Mouse (Mus musculus) Muller cell, postnatal 12 days (primary cell): ENCODE results near the gene Larp1.

Experiments used
- DNase-seq: peaks from one replicate; pipeline ENCODE4 v3.0.0-alpha.2; 2015; ENCODE audit errors: inconsistent ontology term

Gene Larp1

DNA sequence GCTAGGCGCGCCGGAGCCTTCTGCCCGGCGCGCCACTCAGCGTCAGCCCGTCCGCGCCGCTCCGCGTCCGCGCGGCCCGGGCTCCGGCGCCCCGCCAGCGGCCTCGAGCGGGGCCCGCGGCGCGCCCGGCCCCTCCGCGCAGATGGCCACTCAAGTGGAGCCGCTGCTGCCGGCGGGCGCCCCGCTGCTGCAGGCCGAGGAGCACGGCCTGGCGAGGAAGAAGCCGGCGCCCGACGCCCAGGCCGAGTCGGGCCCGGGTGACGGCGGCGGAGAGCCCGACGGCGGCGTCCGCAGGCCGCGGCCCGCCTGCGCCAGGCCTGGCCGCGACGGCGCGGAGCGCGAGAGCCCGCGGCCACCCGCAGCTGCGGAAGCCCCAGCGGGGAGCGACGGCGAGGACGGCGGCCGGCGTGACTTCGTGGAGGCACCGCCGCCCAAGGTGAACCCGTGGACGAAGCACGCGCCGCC, at the start of gene Larp1:
TSS of gene Larp1 (plus strand) at position 14 of the 465 bp plus-strand sequence.
- DNase-seq, result no peak

DNA sequence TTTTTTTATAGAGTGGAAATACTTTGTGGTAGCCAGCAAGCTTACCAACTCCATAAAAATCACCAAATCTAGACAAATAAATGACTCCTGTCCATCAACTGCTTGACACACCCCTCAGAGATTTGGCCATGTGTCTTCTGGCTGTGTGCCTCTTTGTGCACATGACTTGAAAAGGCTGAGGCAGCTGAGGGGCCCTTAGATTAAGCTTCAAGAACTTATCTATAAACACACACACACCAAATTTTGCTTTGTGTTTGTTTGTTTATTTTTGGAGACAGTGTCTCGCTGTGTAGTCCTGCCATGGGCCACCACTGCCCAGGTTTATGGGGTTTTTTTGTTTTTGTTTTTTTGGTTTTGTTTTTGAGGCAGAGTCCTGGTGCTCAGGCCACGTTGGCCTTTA, 48.9 kb upstream of the Larp1 start:
- no peak for DNase-seq

DNA sequence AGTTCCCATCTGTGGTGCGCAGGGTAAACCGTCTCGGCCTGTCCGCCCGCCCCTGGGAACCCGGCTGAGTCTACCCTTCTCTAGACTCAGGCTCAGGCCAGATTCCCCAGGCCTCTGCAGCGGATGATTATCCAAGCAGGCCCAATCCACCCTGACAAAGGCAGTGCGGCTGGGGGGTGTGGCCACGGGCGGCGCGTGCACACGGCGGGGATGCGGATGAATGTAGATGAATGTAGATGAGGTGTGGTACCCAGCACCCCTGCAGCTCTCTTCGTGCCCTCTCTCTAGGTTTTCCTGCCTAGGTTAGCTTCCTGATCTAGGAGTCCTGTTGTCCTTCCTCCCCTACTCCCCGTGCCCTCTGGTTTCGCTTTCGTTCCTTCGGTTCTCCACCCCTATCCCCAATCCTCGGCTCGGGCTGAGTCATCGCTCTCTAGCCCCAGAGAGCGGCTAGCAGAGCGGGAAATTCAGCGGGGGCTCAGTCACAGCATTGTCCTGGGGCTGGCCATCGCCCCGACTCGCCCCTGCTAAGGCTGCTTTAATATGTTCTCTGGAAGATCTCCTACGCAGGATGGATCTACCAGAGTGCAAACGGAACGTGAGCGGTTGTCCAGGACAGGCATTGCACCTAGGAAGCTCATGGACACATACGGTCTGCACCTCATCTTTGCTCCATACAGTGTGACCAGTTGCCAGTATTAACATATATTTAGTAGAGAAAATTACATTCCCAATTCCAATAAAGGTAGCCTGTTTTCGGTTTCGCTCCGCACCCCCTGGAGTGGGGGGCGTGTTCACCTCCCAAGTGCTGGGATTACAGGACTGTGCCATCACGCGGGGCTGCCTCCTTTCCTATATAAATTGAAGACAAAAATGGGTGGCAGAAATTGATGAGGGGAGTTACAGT, 46.2 kb upstream of the Larp1 start:
- DNase-seq, result peak; percentile 91

DNA sequence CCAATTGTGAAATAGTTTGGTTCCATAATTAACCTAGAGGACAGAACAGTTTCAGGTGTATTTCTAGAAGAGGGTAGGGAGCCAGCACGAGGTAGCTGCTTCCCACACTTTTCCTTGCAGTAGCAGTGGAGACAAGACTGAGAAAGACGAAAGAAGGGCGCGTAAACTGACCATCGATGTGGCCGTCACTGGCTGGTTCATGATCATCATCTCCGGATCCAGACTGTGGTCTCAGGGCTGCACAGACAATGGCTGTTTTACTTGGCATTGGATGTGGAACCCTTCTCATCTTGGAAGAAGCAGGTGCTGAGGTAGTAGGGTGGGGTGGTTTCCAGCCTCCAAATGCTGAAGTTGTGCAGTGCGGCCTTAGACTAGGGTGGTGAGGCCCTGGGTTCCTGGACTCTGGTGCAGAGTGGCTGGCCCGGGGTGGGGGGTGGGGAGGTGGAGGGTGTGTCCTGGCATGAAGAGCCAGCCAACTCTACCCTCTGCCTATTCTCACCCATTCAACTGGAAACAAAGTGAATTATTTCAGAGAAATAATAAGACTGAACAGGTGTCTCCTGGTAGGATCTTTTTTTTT, 45.5 kb upstream of the Larp1 start:
- peak; percentile 19 for DNase-seq

DNA sequence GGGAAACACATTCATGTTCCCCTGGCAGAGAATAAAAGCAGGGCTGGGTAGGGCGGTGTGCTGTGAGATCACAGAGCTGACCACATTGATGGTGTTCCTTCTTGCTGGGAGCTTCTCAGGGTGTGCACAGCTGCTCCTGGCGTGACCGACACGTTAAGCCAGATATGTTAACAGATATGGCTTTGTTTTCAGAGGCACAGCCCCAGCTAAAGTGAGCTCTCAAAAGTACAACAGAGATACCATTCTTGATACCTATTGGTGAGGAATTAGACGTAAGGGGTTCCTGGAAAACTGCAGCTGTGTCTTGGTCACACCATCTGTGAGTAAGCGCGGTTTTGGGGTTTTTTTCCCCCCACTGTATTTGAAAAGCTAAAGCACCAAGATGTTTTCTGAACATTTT, 42.2 kb upstream of the Larp1 start:
- no peak for DNase-seq

DNA sequence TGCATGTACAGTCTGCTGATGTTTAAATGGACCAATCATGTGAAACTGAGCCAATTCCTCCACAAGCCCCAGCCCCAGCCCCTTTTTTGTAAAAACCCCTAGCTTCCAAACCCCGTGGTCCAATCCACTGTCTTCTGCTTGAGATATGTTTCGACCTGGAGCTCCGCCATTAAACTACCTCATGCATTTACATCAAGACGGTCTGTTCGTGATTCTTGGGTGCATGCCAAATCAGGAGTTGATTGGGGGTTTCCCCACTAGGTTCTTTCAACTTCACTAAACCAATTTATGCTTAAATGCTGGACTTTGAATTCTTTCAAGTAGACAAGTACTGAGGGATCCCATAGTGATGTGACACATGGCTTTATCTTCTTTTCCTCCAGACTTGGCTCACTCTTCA, 40.6 kb upstream of the Larp1 start:
- no peak for DNase-seq

DNA sequence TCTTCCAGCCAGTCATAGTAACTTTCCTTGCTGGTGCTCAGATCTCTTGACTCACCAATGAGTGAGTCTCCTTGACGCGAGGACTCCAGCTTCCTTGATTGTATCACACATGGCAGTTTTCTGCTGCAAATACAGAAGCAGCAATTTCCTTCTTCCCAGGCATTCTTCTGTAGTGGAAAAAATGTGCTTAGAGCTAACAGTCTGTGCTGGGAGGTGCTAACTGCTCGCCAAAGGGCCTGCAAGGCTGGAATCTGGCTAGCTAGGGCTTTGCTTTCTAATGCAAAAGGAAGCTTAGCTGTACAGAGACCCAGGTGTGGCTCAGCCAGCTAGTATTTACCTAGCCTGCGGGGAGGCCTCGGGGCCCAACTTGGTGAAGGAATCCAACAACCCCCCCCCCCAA, 38.3 kb upstream of the Larp1 start:
- DNase-seq, result peak; percentile 16

DNA sequence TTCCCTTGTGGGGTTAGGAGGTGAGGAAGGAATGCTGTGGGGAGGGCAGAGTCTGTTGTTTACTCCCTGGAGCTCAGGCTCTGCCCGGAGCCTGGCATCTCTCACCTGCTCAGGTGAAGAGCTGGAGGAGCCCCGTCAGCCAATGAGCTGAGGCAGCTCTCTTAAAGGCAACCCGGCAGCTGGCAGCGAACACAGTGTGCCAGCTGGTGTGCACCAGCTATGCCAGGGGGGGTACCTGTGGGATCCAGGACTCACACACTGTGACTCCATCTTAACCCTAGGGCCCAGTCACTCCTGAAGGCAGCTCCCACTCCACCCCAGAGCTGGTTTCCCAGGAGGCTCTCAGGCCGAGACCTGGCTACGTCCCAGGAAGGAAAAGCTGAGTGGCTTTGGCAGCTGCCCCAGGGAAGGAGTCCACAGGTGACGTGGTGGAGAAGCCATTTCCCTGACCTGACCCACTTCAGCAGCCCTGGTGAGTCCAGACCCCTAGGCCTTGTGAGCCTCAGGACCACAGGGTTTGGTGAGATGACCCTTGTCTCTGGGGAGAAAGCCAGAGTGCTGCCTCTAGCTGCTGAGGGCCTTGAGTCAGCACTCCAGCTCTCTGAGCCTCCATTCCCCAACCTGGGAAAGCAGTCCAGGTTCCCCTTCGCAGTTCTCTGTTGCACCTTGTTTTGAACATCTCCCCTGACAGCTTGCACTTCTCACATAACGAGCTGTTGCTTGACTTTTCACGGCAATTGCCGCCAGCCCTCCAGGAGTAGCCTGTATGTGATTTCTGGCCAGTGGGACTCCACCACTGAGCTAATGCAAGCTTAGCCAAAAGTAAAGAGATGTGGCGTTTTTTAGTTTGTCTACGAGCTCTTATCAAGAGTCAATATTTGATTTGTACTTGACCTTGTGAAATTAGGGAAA, 35.6 kb upstream of the Larp1 start:
- no peak for DNase-seq

DNA sequence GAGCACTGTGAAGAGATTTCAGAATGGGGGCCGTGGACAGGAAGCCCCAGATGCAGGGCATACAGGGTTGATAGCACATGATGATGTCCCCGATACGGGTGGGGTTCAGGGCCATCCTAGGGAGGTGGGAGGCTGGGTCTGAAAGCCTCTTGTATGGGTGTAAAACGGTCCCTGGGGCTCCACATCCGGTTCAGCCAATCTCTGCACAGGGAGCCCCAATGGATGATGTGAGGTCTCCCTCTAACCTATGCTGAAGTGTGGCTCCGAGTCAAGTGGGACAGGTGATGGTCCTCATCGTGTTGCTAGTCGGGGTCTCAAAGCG, 35.0 kb upstream of the Larp1 start:
- no peak for DNase-seq

DNA sequence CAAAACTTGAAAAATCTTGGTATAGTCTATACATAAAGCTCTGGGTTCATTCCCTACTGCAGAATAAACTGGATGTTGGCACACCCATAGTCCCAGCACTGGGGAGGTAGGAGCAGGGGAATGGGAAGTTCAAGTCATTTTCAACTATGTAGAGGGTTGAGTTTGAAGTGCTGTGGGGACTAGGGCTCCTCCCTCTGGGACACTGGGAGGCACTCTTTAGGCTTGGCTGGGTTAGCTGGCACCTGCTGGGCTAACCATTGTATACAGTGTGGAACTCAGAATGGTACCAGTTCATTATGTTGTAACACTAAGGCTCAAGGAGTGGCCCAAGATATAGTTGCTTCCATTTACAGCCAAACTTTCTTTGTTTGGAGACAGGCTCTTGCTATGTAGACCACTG, 33.0 kb upstream of the Larp1 start:
- no peak for DNase-seq

DNA sequence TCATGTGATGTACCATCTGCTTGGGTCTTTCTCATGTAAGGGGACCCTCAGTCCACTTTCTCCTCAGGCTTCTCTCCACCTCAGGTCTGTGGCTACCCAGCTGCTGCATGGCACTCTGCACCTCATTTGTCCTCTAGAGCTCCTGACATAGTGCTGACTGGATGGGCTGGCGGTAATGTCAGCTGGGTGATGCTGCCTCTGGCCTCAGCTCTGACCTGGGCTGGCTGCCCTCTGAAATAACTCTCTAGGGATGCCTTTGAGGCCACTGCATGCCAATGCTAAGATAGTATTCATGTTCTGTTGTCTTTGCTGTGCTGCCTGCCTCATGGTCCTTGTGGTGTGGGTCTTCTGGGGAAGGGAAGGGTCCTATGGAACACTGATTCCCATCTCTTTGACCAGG, 31.2 kb upstream of the Larp1 start:
- DNase-seq, result no peak

DNA sequence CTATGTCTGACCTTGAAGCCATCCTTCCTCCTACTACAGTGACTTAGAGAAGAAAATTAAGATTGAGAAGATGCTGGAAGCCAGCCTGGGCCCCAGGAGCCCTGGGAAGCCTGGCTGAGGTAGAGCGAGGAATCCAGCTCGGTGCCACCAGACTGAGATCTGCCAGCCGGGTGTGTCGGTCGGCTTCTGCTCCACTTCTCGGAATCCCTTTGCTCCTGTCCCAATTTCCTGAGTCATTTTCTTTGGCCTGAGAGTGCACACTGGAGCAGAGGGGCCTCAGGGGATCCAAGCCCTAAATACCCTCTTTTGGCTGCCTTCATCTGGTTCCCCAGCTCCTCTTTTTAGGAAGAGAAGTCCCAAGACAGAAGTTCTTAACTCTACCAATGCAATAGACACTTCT, 29.2 kb upstream of the Larp1 start:
- DNase-seq, result no peak

DNA sequence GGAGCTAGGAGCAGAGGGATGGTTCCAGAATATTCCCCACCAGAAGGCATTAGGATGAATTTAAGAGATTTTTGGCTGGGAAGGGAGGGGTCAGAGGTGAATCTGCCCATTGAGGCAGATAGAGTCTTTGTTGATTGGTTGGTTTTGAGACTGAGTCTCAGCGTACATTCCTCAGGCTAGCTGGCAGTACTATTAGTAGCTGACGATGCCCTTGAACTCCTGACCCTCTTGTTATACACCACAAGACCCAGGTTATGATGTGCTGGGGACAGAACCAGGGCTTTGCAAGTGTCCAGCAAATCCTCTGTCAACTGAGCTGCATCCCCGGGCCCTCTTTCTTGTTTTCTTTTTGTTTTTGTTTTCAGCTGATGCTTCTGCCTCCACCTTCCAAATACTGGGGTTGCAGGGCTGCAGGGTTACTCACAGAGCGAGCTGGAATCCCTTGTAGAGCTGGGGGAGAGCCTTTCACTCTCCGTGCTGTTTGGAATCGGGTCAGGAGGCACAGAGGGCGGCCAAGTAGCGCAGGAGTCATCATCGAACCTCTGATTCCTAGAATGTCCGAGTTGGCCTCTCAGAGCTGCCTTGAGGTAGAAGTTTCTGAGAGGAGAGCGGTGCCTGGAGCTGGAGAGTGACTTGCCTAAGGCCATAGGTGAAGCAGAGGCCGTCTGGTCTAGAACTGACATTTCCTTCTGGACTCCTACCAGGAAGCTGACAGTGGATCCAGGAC, 27.6 kb upstream of the Larp1 start:
- no peak for DNase-seq

DNA sequence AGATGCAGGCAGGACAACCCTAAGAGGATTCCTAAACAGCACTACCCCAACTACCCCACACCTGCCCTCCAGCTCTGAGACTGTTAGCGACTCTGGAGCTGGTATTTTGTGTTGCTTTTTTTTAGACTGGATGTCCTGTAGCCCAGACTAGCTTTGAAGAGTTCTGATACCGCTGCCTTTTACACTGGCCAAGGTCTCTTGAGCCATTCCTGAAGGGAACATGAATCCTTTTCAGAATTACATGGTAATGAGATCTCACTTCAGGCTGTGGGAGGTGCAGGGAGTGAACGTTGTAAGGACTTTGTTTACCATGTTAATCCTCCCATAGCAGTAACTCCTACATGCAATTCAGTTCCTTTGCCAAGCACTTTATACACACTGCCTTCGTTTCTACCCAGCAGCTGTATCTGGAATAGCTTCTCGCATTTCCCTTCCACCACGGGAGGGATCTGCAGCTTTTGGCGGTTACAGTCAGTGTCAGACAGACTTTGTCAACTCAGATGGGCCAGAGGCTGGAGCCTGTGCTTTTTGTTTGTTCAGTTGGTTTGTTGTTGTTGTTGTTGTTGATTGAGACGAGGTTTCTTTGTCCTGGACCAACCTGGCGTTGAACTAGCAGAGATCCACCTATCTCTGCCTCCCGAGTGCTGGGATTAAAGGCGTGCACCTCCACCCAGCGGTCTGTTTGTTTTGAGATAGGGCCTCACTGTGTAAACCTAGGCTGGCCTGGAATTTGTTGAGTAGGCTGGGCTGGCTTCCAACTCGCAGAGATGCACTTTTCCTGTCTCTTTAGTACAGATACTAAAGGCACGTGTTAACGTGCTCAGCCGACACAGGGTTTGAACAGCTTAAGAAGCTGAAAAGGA, 25.2 kb upstream of the Larp1 start:
- no peak for DNase-seq

DNA sequence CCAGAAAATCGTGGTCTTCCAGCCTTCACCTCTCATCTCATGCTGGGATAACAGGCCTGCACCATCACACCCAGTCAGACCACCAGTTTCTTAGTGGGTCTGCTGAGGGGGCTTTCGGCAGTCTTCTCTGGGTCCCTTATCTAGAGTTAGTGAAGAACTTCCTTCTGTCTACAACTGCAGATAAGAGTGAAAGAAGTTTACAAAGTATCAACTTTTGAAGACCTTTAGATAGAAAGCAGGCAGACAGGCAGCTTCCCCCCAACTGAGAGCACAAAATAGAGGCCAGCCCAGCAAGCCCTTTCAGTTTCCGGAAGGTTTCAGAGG, 24.6 kb upstream of the Larp1 start:
- no peak for DNase-seq

DNA sequence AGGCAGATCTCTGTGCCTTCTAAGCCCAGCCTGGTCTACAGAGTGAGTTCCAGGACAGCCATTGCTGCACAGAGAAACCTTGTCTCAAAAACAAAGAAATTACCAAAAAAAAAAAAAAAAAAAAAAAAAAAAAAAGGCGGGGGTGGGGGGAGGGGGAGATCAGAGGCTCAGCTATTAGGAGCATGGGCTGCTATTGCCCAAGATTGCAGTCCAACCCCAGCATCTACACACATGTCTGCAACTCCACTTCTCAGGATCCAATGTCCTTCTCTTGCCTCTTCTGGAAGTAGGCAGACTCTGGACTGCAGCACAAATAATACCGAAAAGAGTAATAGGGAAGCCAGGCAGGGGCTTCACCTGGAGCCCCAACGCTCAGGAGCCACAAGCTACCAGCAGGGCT, 23.4 kb upstream of the Larp1 start:
- no peak for DNase-seq

DNA sequence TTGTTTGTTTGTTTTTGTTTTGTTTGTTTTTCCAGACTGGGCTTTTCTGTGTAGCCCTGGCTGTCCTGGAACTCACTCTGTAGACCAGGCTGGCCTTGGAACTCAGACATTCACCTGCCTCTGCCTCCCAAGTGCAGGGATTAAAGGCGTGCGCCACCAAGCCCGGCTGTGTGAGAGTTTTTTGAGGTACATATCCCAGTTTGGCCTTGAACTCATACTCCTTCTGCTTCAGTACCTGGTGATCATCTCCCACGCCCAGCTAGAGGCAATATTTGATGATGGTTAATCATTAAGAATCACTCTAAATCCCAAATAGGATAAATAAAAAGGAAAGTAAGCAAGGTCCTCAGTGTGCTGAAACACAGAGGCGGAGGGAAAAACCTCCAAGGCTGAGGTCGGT, 22.8 kb upstream of the Larp1 start:
- no peak for DNase-seq

DNA sequence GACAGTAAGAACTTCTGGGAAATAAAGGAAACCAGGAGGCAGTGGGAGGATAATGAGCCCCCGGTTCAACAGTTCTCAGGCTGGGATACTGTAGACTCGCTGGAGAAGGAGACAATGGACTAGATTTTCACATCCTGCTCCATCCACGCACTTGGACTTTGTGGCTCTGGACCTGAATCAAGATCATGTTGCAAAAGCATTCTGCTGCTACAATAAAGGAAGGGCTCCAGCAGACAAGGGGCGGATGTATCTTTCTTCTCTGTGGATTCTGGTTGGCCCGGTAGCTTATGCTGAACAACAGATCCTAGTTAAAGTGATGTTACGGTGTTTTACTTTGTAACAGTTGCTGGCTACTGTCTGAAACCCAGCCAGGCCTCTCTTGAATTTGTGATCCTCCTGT, 22.4 kb upstream of the Larp1 start:
- DNase-seq, result no peak

DNA sequence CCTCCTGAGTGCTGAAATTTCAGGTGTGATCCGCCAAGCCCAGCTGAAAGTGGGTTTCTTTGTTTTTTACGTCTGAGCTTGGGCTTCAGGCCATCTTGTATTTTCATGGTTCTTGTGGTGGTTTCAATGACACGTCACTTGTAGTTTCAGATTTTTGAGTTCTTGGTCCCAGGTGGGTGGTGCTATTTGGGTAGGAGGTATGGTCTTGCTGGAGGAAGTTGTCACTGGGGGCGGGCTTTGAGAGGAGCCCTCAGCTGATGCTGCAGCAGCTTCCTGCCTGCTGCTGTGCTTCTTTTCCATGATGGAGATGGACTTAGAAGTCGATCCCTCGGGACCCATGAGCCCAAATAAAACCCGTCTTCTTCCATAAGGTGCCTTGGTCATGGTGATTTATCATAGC, 22.0 kb upstream of the Larp1 start:
- DNase-seq, result no peak

DNA sequence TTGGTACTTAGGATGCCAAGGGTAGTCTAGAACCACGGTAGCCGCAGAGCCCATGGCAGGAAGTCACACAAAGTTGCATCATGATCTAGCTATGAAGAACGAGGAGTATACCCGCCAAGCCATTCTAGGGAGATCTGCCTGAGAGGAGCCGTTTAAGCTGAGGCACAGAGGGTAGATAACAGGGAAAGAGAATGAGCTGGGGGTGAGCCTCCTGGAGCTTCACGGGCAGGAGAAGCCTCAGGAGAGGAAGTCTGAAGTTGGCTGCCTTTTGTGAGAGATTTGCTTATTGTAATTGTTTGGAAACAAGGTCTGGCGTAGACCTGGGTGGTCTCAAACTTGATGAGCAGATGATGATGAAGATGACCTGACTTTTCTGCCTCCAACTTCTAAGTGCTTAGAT, 10.7 kb upstream of the Larp1 start:
- no peak for DNase-seq

DNA sequence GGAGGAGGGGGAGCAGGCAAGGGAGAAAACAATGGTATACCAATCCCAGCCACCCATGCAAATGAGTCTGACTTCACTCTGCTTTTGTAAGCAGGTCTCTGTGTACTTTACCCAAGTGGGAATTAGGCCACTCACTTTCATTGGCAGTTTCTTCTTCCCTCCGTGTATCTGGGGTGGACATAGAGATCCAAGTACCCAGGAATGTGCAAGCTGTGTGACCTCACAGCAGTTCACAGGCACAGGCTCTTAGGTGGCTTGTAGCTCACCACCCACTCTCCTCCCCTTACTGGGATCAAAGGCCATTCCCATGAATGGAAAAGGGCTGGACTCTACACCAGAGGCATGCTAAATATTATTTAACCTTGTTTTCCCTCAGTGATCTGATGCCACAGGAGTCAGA, 10.0 kb upstream of the Larp1 start:
- DNase-seq, result peak; percentile 23
